Mouse (Mus musculus) limb, embryonic 14.5 days (tissue): ENCODE results near the gene Gcsh. TPM values are rescaled to one million over a fixed set of nuclear protein-coding genes. Genes with fewer than 3 reads are reported as not detected.

Source experiments
- ATAC-seq: fragments of 200-750 bp; cut with Nextera tagmentation; 2 replicates; pipeline ENCODE4 v1.8.0; 2017; ENCODE audit warnings: low read depth, moderate number of reproducible peaks, moderate TSS enrichment; ENCODE audit not compliant: low FRiP score
- DNase-seq: peaks from one replicate; pipeline ENCODE4 v3.0.0-alpha.2; 2015; ENCODE audit warnings: low spot score
- H3K27ac ChIP-seq: fragments of 300-500 bp; sonication (generic); replicated peaks from 2 replicates; pipeline ENCODE4 v1.5.1; 2014; ENCODE audit warnings: low read depth, mild to moderate bottlenecking, low read length, moderate library complexity, mixed read lengths
- H3K27me3 ChIP-seq: fragments of 300-500 bp; sonication (generic); 2 replicates; pipeline ENCODE4 v1.6.1; 2014; ENCODE audit warnings: low read length, mixed read lengths; ENCODE audit not compliant: control insufficient read depth, insufficient read depth
- H3K36me3 ChIP-seq: fragments of 300-500 bp; sonication (generic); 2 replicates; pipeline ENCODE4 v1.6.1; 2014; ENCODE audit warnings: mild to moderate bottlenecking, low read length, moderate library complexity, mixed read lengths; ENCODE audit not compliant: control insufficient read depth, insufficient read depth
- H3K4me1 ChIP-seq: fragments of 300-500 bp; sonication (generic); 2 replicates; pipeline ENCODE4 v1.6.1; 2014; ENCODE audit warnings: antibody characterized with exemption, low read length, mixed read lengths; ENCODE audit not compliant: control insufficient read depth, insufficient read depth
- H3K4me2 ChIP-seq: fragments of 300-500 bp; sonication (generic); replicated peaks from 2 replicates; pipeline ENCODE4 v1.6.1; 2014; ENCODE audit warnings: low read depth, mild to moderate bottlenecking, low read length, moderate library complexity; ENCODE audit not compliant: severe bottlenecking
- H3K4me3 ChIP-seq: fragments of 300-500 bp; sonication (generic); replicated peaks from 2 replicates; pipeline ENCODE4 v1.5.1; 2014; ENCODE audit warnings: low read length
- H3K9ac ChIP-seq: fragments of 300-500 bp; sonication (generic); 2 replicates; pipeline ENCODE4 v1.6.1; 2014; ENCODE audit warnings: mild to moderate bottlenecking, low read depth, low read length, moderate library complexity; ENCODE audit not compliant: severe bottlenecking
- H3K9me3 ChIP-seq: fragments of 300-500 bp; sonication (generic); 2 replicates; pipeline ENCODE4 v1.6.1; 2016; ENCODE audit warnings: low read length; ENCODE audit not compliant: control insufficient read depth
- POLR2A ChIP-seq: fragments of 200-500 bp; IDR thresholded peaks from 2 replicates; pipeline ENCODE4 v1.8.0; 2012; ENCODE audit warnings: inconsistent platforms, mild to moderate bottlenecking, moderate library complexity, borderline replicate concordance; ENCODE audit not compliant: insufficient read depth, insufficient read length; ENCODE audit errors: extremely low read depth
- WGBS: fragments of 180-500 bp; shearing (Covaris S2); extraction: QIAGEN DNeasy Blood & Tissue Kit; methylation state at CpG from one replicate; pipeline ENCODE4 v1.1.7; 2014; 5-methylcytosine and 5-hydroxymethylcytosine counted together
- polyA plus RNA-seq, 2 experiments: library from polyadenylated mRNA; depleted of rRNA in 1 of 2; stranded (reverse) in 1 of 2; unstranded in 1 of 2; fragments of >200 nt; fragmentation: Nextera tagmentation in 1 of 2; extraction: Ambion mirVana in 1 of 2; gene quantifications; 2 replicates each; pipeline versions ENCODE4 v1.2.1 to v1.2.3; 2012 to 2014

Gene Gcsh
- polyA plus RNA-seq, 2 experiments, result 68.2 to 122 TPM

DNA sequence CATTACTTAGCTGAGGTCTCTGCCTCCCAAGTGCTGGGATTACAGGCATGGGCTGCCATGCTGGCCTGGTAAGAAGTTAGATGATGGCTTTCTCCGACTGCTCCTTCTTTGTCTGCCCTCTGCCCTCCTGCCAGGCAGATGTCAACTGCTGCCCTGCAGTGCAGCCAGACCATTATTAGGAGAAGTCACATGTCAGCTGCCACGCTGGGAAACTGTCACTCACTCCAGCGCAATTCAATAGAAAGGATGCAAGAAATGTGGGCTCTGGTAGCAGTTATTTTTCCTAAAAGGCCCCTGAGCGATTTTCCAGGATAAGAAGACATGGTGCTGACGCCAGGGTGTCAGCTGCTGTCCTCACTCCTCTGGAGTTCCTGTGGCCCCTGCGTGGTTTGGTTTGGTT is 57.8 kb downstream of the Gcsh start:
- no peak for TF ChIP-seq POLR2A
- Histone ChIP-seq H3K4me3 (no peak overlapping the region), H3K36me3 (peaks cover 67% of the 10 kb centered on the region)

GRCm38 (mm10) chr8:116934976-116935375 is 58.4 kb downstream of the Gcsh start:
- no peak for ATAC-seq
- Histone ChIP-seq H3K4me2 (no peak overlapping the region), H3K27me3 (no peaks in the 10 kb centered on the region), H3K4me3 (no peak overlapping the region), H3K36me3 (peaks cover 67% of the 10 kb centered on the region), H3K9ac (no peak overlapping the region), H3K9me3 (no peaks in the 10 kb centered on the region), H3K4me1 (no peaks in the 10 kb centered on the region), H3K27ac (no peak overlapping the region)
- DNase-seq, result no peak
- 95% methylated on average over 4 of the region's 4 CpGs for WGBS
- TF ChIP-seq POLR2A, result no peak

More for the DNA sequence above, 57.8 kb downstream of the Gcsh start:
- Histone ChIP-seq H3K9me3 (no peaks in the 10 kb centered on the region), H3K9ac (no peak overlapping the region), H3K4me1 (no peaks in the 10 kb centered on the region), H3K27ac (no peak overlapping the region), H3K27me3 (no peaks in the 10 kb centered on the region), H3K4me2 (no peak overlapping the region)
- WGBS, result 85% methylated on average over 6 of the region's 6 CpGs
- no peak for ATAC-seq
- DNase-seq, result no peak

Other genes starting within 250 kb of the Gcsh start
- 21.0 and 29.0 TPM in 2 replicates for gene Cmc2, start 72.1 kb downstream of the Gcsh start, polyA plus RNA-seq (2012; rRNA removed)
- 69.3 and 74.7 TPM in 2 replicates for gene Cmc2, start 72.1 kb downstream of the Gcsh start, polyA plus RNA-seq (2014; fragmentation: Nextera tagmentation; extraction: Ambion mirVana)
- 36.8 and 39.7 TPM in 2 replicates for gene Cenpn, start 71.8 kb downstream of the Gcsh start, polyA plus RNA-seq (2012; rRNA removed)
- gene Cenpn, start 71.8 kb downstream of the Gcsh start, polyA plus RNA-seq (2014; fragmentation: Nextera tagmentation; extraction: Ambion mirVana), result 31.3 and 34.2 TPM in 2 replicates
- 10.6 and 11.7 TPM in 2 replicates for gene Atmin, start 50.1 kb downstream of the Gcsh start, polyA plus RNA-seq (2012; rRNA removed)
- gene Atmin, start 50.1 kb downstream of the Gcsh start, polyA plus RNA-seq (2014; fragmentation: Nextera tagmentation; extraction: Ambion mirVana), result 11.4 and 11.8 TPM in 2 replicates
- 1.1 and 1.4 TPM in 2 replicates for gene 1700030J22Rik, start 14.6 kb downstream of the Gcsh start, polyA plus RNA-seq (2012; rRNA removed)
- gene 1700030J22Rik, start 14.6 kb downstream of the Gcsh start, polyA plus RNA-seq (2014; fragmentation: Nextera tagmentation; extraction: Ambion mirVana), result 0.74 and 0.95 TPM in 2 replicates
- 0.04 and 0.16 TPM in 2 replicates for gene Pkd1l2, start 88.9 kb upstream of the Gcsh start, polyA plus RNA-seq (2012; rRNA removed)
- gene Pkd1l2, start 88.9 kb upstream of the Gcsh start, polyA plus RNA-seq (2014; fragmentation: Nextera tagmentation; extraction: Ambion mirVana), result 0.07 and 0.08 TPM in 2 replicates
- 0.25 and 0.29 TPM in 2 replicates for gene Bco1, start 102.3 kb upstream of the Gcsh start, polyA plus RNA-seq (2012; rRNA removed)
- gene Bco1, start 102.3 kb upstream of the Gcsh start, polyA plus RNA-seq (2014; fragmentation: Nextera tagmentation; extraction: Ambion mirVana), result 0.48 and 0.65 TPM in 2 replicates
- 7.6 and 8.2 TPM in 2 replicates for gene Gan, start 164.6 kb upstream of the Gcsh start, polyA plus RNA-seq (2012; rRNA removed)
- gene Gan, start 164.6 kb upstream of the Gcsh start, polyA plus RNA-seq (2014; fragmentation: Nextera tagmentation; extraction: Ambion mirVana), result 3.5 and 3.6 TPM in 2 replicates